Mouse (Mus musculus): ENCODE results near the gene Hormad1.
A peak's percentile ranks its signal among the peaks of the same experiment; 100 is the strongest.
"Not testable (repeated sequence)": the region's sequence is repeated elsewhere in the genome, so short reads cannot be mapped to it uniquely, and the experiment has no call there.

Gene Hormad1

GRCm38 (mm10) chr3:95560738-95561137, 1.3 kb downstream of the Hormad1 start:
- no peak for DNase-seq (ENCODE audit: low read depth, low spot score)

GRCm38 (mm10) chr3:95561826-95562225, 2.3 kb downstream of the Hormad1 start:
- no peak for DNase-seq (ENCODE audit: low read depth, low spot score)

- DNase-seq (ENCODE audit: low read depth, low spot score), result no peak
Measured at GRCm38 (mm10) chr3:95569585-95569984, 10.1 kb downstream of the Hormad1 start.

DNA sequence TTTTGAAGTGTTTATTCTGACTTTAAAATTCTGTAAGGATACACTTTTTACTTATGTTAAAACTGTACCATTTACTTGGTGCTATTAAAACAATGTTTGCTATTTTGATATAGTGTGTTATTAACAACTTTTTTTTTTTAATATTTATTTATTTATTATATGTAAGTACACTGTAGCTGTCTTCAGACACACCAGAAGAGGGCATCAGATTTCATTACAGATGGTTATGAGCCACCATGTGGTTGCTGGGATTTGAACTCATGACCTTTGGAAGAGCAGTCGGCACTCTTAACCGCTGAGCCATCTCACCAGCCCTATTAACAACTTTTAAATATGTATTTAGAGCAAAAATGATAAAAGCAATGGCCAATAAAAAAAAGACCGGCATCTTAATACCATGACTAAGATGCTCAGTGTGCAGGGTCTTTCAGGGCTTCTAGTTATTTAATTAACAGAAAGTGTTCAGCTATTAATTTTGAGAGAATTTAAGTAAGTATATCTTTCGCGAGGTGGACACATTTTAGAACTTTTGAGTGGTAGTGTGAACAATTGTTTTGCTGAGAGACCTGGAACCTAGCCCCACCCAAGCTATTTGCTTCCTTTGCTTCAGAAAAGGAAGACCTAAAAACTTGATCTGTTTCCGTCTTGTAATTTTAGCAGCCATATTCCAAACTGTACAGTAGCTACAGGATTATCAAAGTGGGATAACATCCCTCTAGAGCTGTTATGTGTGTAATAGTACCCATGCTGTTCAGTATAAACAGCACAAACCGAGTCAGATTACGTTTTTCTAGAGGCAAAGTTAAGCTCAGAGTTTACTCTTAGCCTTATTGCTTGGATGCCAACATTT, 28.5 kb downstream of the Hormad1 start:
- no peak for DNase-seq (ENCODE audit: low read depth, low spot score)

GRCm38 (mm10) chr3:95588604-95589086, 29.2 kb downstream of the Hormad1 start, which contains the start of gene Golph3l:
Golph3l (plus strand) TSS chr3:95588934.
- DNase-seq (ENCODE audit: low read depth, low spot score), result peak; percentile 97

DNA sequence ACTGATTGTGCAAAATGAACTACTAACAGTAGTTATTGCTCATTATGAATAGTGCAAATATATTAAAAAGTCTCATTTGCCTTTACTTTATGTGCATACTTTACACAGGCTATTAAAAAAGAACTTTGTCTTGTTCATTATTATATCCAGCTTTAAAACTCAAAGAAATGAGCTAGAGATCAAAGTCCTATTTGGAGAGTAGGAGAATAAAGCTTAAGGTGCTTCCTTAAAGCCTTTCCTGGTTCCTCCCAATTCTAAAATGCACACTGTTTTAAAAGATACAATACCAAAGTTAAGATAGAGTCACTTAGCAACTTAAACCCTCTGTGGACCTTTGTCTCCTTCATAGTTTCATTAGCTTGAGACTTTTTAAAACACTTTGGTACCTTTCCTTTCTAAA, 39.3 kb downstream of the Hormad1 start:
- DNase-seq (ENCODE audit: low read depth, low spot score), result no peak

GRCm38 (mm10) chr3:95601287-95601686, 41.8 kb downstream of the Hormad1 start:
- no peak for DNase-seq (ENCODE audit: low read depth, low spot score)

- no peak for DNase-seq (ENCODE audit: low read depth, low spot score)
Measured at GRCm38 (mm10) chr3:95606096-95606495, 46.6 kb downstream of the Hormad1 start.

DNA sequence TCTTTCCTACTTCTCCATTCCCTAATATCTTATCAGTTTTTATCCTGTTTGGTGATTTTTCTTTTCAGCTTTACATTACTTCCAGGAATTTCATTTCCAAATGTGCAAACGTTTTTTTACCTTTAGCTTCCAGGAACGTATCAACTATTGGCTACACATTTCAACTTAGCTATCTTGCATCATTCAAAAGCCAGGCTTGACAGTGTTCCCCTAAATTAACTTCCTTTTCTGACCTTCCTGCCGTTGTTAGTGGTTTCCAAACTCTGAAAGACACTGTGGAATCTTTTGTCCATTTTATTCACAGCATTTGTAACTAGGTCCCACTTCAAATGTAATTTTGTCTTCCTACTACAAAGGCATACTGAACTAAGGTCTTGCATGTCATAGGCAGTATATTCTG, 49.7 kb downstream of the Hormad1 start:
- DNase-seq (ENCODE audit: low read depth, low spot score), result no peak

DNA sequence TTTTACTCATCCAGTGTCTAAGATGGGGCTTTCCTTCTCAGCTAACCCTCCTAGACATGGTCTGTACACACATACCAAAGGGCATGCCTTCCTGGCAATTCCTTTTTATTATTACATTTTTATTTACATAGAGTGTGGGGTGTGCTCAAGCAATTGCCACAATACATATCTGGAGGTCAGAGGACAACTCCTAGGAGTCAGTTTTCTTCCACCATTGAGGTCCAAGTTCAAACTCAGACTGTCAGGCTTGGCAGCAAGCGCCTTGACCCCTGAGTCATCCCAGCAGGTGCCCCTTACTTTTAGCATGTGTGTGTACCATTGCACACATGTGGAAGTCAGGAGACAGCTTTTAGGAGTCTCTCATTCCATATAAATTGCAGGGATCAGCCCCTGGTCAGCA, 54.5 kb downstream of the Hormad1 start:
- no peak for DNase-seq (ENCODE audit: low read depth, low spot score)

- DNase-seq (ENCODE audit: low read depth, low spot score), result no peak
Measured at GRCm38 (mm10) chr3:95618511-95618910, 59.0 kb downstream of the Hormad1 start.

GRCm38 (mm10) chr3:95621241-95621640, 61.8 kb downstream of the Hormad1 start:
- DNase-seq (ENCODE audit: low read depth, low spot score), result no peak

GRCm38 (mm10) chr3:95622421-95622820, 62.9 kb downstream of the Hormad1 start:
- not testable (repeated sequence) for DNase-seq (ENCODE audit: low read depth, low spot score)

GRCm38 (mm10) chr3:95623551-95623950, 64.1 kb downstream of the Hormad1 start:
- DNase-seq (ENCODE audit: low read depth, low spot score), result no peak

GRCm38 (mm10) chr3:95623991-95624515, 64.6 kb downstream of the Hormad1 start:
- DNase-seq (ENCODE audit: low read depth, low spot score), result not testable (repeated sequence)

DNA sequence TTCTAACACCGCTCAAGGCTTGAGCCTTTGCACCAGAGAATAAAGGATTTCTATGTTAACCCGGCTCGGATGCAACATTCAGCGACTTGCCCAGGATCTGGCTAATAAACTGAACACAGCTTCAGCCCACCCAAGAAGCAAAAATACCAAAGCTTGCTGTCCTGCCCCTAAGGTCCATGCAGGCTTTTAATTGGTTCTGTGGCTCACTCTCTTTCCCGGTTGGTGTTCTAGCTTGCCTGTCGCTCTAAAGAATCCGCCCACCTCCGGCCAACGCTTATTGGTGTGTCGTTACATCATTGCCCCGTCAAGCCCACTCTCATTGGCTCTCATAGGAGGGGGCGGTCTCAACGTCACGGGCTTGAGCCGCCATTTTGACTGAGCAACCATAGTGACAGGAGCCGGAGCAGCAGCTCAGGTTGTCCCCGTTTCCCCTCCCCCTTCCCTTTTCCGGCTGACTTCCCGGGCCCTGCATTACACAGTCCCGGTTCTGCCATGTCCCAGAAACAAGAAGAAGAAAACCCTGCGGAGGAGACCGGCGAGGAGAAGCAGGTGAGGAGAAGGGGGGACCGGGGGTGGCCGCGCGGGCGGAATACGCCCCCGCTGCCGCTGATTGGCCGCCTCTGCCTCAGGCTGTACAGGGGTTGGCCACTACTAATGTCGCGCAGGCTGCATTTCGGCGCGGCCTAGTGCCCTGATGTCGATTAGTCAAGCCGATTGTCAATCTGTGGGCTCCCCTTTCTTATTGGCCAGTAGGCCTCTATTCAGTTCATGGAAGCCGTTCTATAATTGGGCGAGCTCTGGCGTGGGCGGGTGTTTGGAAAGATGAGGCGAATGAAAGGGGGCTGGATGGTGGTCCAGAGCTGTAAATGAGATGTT, 65.4 kb downstream of the Hormad1 start, which contains the start of gene Ensa:
Ensa (plus strand) TSS at position 366 of the 876 bp plus-strand sequence.
- peak; percentile 100 for DNase-seq (ENCODE audit: low read depth, low spot score)

GRCm38 (mm10) chr3:95627763-95628162, 68.3 kb downstream of the Hormad1 start:
- DNase-seq (ENCODE audit: low read depth, low spot score), result no peak

DNA sequence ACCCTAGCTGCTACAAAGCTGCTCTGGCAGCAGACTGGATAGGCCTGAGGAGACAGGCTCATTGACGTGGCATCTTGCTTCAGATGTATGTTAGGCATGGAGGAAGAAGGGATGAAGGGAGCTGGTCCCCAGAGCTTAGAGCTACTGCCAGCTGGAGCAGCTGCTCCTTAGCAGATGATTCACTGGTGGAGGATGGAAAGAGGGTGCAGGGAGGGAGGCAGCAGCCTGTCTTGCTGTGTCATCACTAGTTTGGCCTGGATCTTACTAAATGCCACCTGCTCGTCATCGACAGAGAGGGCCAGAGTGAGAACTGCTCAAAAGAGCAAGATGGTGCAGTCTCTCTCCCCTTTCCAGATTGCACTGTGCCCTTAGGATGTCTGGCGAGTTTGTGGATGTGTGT, 70.3 kb downstream of the Hormad1 start:
- DNase-seq (ENCODE audit: low read depth, low spot score), result no peak

DNA sequence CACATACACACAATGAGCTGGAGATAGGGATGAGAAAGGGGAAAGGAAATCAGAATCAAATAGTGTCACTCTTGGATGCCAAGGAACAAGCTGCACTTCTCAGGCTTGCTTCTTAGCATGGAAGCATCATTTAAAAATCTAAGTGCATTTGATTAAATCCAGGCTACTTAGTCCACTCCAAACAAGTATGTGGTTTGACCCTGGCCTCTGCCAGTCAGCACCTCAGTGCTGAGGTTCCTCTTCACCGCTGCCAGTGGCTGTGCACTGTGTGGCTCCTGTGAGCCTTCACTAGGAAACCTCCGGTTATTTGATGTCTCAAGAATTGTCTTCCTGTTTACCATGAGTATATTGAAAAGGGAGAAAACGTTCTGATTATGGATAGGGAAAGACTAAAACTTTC, 71.4 kb downstream of the Hormad1 start:
- no peak for DNase-seq (ENCODE audit: low read depth, low spot score)

DNA sequence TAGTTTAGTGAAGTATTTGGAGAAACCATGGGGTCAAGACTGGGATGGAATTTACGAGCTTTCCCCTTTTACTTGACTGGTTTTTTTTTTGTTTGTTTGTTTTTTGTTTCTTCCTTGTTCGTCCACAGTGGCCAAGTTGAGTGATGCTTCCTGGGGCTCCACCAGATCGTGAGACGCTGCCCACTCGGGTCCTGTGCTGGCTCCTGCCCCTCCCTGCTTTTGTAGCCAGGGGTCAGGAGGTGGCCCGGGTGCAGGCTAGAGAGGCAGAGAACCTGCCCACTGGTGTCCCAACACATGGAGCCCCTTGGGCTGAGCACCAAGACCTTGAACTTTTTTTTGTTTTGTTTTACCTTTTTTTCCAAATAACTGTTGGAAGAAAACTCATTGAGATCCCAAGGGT, 71.8 kb downstream of the Hormad1 start:
- no peak for DNase-seq (ENCODE audit: low read depth, low spot score)

- DNase-seq (ENCODE audit: low read depth, low spot score), result no peak
Measured at GRCm38 (mm10) chr3:95632648-95633588, 73.4 kb downstream of the Hormad1 start.
